Mouse (Mus musculus) stomach, embryonic 15.5 days (tissue): Measurements from ENCODE around the gene Bex6. TPM values are rescaled to one million over a fixed set of nuclear protein-coding genes. Genes with fewer than 3 reads are reported as not detected.

ENCODE experiments used
- ATAC-seq: fragments of 200-750 bp; cut with Nextera tagmentation; 2 replicates; pipeline ENCODE4 v1.8.0; 2017; ENCODE audit warnings: low read depth, moderate number of reproducible peaks, moderate TSS enrichment; ENCODE audit not compliant: insufficient read depth, low FRiP score
- H3K27ac ChIP-seq: fragments of 300-500 bp; sonication (generic); 2 replicates; pipeline ENCODE4 v1.5.1; 2015; ENCODE audit warnings: mild to moderate bottlenecking, inconsistent platforms
- H3K27me3 ChIP-seq: fragments of 300-500 bp; sonication (generic); replicated peaks from 2 replicates; pipeline ENCODE4 v1.6.1; 2015; ENCODE audit warnings: inconsistent platforms
- H3K36me3 ChIP-seq: fragments of 300-500 bp; sonication (generic); 2 replicates; pipeline ENCODE4 v1.6.1; 2015; ENCODE audit warnings: inconsistent platforms
- H3K4me1 ChIP-seq: fragments of 300-500 bp; sonication (generic); 2 replicates; pipeline ENCODE4 v1.6.1; 2015; ENCODE audit warnings: inconsistent platforms
- H3K4me2 ChIP-seq: fragments of 300-500 bp; sonication (generic); 2 replicates; pipeline ENCODE4 v1.6.1; 2015; ENCODE audit warnings: mild to moderate bottlenecking, inconsistent platforms
- H3K4me3 ChIP-seq: fragments of 300-500 bp; sonication (generic); replicated peaks from 2 replicates; pipeline ENCODE4 v1.5.1; 2015; ENCODE audit warnings: inconsistent platforms
- H3K9ac ChIP-seq: fragments of 300-500 bp; sonication (generic); 2 replicates; pipeline ENCODE4 v1.6.1; 2015; ENCODE audit warnings: inconsistent platforms
- H3K9me3 ChIP-seq: fragments of 300-500 bp; sonication (generic); 2 replicates; pipeline ENCODE4 v1.6.1; 2016; ENCODE audit warnings: inconsistent platforms
- WGBS: fragments of 180-500 bp; shearing (Covaris S2); methylation state at CpG from one replicate; pipeline ENCODE4 v1.1.7; 2015; 5-methylcytosine and 5-hydroxymethylcytosine counted together
- polyA plus RNA-seq: library from polyadenylated mRNA; unstranded; fragments of >200 nt; fragmentation: Nextera tagmentation; extraction: Ambion mirVana; gene quantifications from 2 replicates; pipeline ENCODE4 v1.2.1, GENCODE M21; 2015

Gene Bex6
- polyA plus RNA-seq, 1 experiment from 2014 or later = 0.33 TPM

DNA sequence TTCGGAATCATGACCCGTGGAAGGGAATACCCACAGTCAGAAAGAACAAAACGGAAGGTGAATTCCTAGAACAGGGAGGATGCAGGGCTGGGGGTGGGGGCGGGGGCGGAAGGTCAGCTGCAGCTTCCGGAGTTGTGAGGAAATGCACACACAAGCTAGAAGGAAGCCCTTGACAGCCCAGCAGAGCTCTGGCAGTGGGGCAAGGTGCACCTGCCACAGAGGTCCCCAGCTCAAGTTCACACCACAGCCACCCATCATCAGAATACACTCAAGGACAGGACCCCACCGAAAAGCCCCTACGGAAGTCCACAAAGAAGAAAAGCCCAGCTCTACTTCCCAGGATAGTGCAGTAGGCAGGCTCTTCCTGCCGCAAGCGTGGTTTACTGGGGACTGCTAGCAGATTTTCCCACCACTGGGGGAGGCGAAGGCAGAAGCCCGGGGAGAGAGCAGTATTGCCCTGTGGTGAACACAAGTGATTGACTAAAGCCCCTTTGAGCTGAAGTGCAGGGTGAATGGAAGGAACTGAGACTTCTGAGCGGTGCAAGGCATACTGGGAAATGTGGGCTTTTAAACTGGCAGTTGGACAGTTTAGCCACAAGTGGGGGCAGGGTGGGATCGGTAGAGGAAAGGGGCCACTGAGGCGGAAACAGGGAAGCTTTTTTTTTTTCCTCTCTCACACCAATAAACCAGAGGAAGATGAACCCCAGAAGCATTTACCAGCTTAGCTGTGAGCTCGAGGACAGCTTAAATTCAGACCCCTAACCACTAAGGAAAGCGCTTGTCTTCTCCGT lies 2.5 kb upstream of the Bex6 start:
- Histone ChIP-seq H3K27ac (peak overlapping the region; percentile 63), H3K9ac (no peak overlapping the region)
- no peak for ATAC-seq

GRCm38 (mm10) chr16:32186056-32186455 lies 6.4 kb downstream of the Bex6 start:
- H3K4me3 ChIP-seq = no peak overlapping the region
- H3K9ac ChIP-seq = no peak overlapping the region
- no peaks in the 10 kb centered on the region for H3K36me3 ChIP-seq
- H3K4me2 ChIP-seq = no peak overlapping the region
- H3K27ac ChIP-seq = no peak overlapping the region
- WGBS = 89% methylated on average over 5 of the region's 5 CpGs
- H3K4me1 ChIP-seq = no peaks in the 10 kb centered on the region
- no peak for ATAC-seq
- H3K9me3 ChIP-seq = no peaks in the 10 kb centered on the region
- no peaks in the 10 kb centered on the region for H3K27me3 ChIP-seq

More for the DNA sequence above, 2.5 kb upstream of the Bex6 start:
- Histone ChIP-seq H3K4me1 (no peaks in the 10 kb centered on the region), H3K36me3 (no peaks in the 10 kb centered on the region), H3K4me2 (peak overlapping the region; percentile 19), H3K4me3 (no peak overlapping the region), H3K27me3 (no peaks in the 10 kb centered on the region), H3K9me3 (no peaks in the 10 kb centered on the region)
- WGBS = 56% methylated on average over 18 of the region's 18 CpGs

- Histone ChIP-seq H3K9ac (no peak overlapping the region), H3K9me3 (no peaks in the 10 kb centered on the region), H3K27ac (no peak overlapping the region), H3K4me2 (no peak overlapping the region), H3K4me3 (no peak overlapping the region), H3K4me1 (no peaks in the 10 kb centered on the region), H3K36me3 (no peaks in the 10 kb centered on the region), H3K27me3 (no peaks in the 10 kb centered on the region)
- ATAC-seq = no peak; the same call in 1 of the 2 replicates
- 56% methylated on average over 6 of the region's 6 CpGs for WGBS
Measured at GRCm38 (mm10) chr16:32189109-32189508, 9.5 kb downstream of the Bex6 start.

DNA sequence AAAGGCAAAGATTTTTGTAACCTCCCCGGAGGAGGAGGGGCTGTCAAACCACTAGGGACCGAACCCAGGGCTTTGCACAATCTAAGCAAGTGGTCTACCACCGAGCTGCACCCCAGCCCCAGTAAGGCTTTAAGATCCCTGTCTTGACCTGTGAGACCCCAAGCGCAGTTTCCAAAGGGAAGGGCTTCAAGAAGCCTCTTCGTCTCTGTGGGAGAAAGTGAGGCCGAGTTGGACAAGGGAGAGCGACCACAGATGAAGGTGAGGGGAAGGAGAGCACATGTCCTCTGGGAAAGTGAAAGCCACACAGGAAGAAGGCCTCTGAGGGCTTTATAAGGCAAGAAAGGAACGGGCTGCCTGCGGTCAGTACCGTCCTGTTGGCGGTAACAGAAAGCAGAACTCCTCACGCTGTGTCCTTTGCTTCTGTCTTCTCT lies 10.4 kb downstream of the Bex6 start:
- Histone ChIP-seq H3K9ac (no peak overlapping the region), H3K27ac (no peak overlapping the region), H3K4me3 (no peak overlapping the region), H3K36me3 (no peaks in the 10 kb centered on the region), H3K4me2 (no peak overlapping the region), H3K4me1 (no peaks in the 10 kb centered on the region), H3K27me3 (no peaks in the 10 kb centered on the region), H3K9me3 (no peaks in the 10 kb centered on the region)
- WGBS = 49% methylated on average over 11 of the region's 12 CpGs
- no peak for ATAC-seq

DNA sequence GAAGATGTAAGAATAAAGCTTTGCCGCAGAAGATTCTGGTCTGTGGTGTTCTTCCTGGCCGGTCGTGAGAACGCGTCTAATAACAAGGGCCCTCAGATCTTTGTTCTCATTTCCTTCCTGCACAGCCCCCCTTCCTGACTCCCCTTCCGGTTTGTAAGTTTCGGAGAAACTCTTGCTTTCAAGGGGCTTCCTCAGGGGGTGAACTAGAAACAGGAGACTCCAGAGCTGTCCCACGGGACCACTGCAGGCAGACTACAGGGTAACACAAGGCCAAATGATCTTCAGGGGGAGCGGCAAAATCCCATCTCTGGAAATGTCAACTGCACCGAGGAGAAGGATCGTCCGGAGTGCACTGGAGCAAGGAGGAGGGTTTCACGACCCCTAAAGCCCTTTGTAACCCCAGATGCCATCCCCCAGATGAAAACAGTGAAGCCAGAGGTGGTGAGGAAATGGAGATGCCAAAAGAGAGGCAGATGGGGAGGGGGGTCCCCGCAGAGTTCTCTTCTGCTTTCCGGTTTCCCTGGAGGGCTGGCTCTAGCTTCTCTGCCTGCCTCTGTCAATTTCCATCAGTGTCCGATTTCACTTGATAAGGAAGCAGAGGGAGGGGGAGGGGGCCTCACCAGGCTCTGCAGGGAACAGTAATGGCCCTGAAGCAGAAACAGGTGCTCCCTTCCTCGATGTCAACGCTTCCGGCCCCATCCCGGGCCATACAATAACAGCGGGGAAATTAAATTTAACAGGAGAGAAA lies 20.8 kb downstream of the Bex6 start:
- ATAC-seq = no peak; the same call in 1 of the 2 replicates
- Histone ChIP-seq H3K27ac (peak overlapping the region; percentile 71), H3K9me3 (no peaks in the 10 kb centered on the region), H3K36me3 (no peaks in the 10 kb centered on the region), H3K4me2 (peak overlapping the region; percentile 20), H3K4me3 (peak overlapping the region; percentile 15), H3K4me1 (0 out of 2 replicates have a peak, but pooled peaks cover 2% of the 10 kb centered on the region), H3K27me3 (no peaks in the 10 kb centered on the region), H3K9ac (no peak overlapping the region)
- 62% methylated on average over 21 of the region's 21 CpGs for WGBS

GRCm38 (mm10) chr16:32201004-32201325 lies 21.3 kb downstream of the Bex6 start:
- Histone ChIP-seq H3K4me3 (peak overlapping the region; percentile 15; the same call in 1 of the 2 replicates), H3K4me1 (0 out of 2 replicates have a peak, but pooled peaks cover 2% of the 10 kb centered on the region), H3K9me3 (no peaks in the 10 kb centered on the region), H3K27me3 (no peaks in the 10 kb centered on the region), H3K36me3 (no peaks in the 10 kb centered on the region), H3K9ac (no peak overlapping the region), H3K4me2 (no peak overlapping the region), H3K27ac (no peak overlapping the region; the same call in 1 of the 2 replicates)
- WGBS = 66% methylated on average over 9 of the region's 9 CpGs
- ATAC-seq = no peak; the same call in 1 of the 2 replicates

GRCm38 (mm10) chr16:32202681-32203080 lies 23.1 kb downstream of the Bex6 start:
- no peak overlapping the region for H3K9ac ChIP-seq
- 68% methylated on average over 6 of the region's 6 CpGs for WGBS

DNA sequence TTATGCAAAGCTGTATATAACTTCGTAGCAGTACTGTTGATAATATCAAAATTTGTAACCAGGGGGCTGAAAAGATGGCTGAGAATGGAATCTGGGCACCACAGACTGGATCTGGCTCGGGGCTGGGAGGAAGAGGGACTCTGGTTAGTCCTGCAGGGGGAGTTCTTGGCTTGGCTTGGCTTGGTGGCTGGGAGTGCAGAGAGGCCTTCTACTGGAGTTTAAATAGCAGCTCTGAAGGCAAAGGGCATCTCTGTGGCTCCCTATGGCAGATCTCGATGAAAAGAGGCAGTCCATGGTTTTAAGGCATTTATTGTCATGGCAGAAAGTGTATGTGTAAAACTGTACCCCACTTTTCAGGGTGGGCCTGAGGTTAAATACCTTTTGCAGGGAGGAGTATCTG lies 25.3 kb downstream of the Bex6 start:
- H3K36me3 ChIP-seq = no peaks in the 10 kb centered on the region
- WGBS = 60% methylated on average over 3 of the region's 3 CpGs
- no peaks in the 10 kb centered on the region for H3K27me3 ChIP-seq
- ATAC-seq = no peak
- no peak overlapping the region for H3K27ac ChIP-seq
- H3K9me3 ChIP-seq = no peaks in the 10 kb centered on the region
- no peak overlapping the region for H3K4me2 ChIP-seq
- 0 out of 2 replicates have a peak, but pooled peaks cover 2% of the 10 kb centered on the region for H3K4me1 ChIP-seq
- H3K4me3 ChIP-seq = no peak overlapping the region
- H3K9ac ChIP-seq = no peak overlapping the region

More at GRCm38 (mm10) chr16:32202681-32203080, 23.1 kb downstream of the Bex6 start:
- Histone ChIP-seq H3K9me3 (no peaks in the 10 kb centered on the region), H3K4me1 (0 out of 2 replicates have a peak, but pooled peaks cover 2% of the 10 kb centered on the region), H3K36me3 (no peaks in the 10 kb centered on the region), H3K4me2 (no peak overlapping the region), H3K27me3 (no peaks in the 10 kb centered on the region), H3K27ac (no peak overlapping the region), H3K4me3 (no peak overlapping the region)
- ATAC-seq = no peak

GRCm38 (mm10) chr16:32214156-32214555 lies 34.5 kb downstream of the Bex6 start:
- no peak overlapping the region for H3K4me3 ChIP-seq
- ATAC-seq = no peak
- H3K27ac ChIP-seq = no peak overlapping the region
- no peaks in the 10 kb centered on the region for H3K4me1 ChIP-seq
- H3K36me3 ChIP-seq = no peaks in the 10 kb centered on the region
- H3K27me3 ChIP-seq = no peaks in the 10 kb centered on the region
- H3K4me2 ChIP-seq = no peak overlapping the region
- H3K9ac ChIP-seq = no peak overlapping the region
- no peaks in the 10 kb centered on the region for H3K9me3 ChIP-seq

- Histone ChIP-seq H3K4me1 (no peaks in the 10 kb centered on the region), H3K27ac (no peak overlapping the region), H3K4me2 (no peak overlapping the region), H3K9me3 (no peaks in the 10 kb centered on the region), H3K4me3 (no peak overlapping the region), H3K9ac (no peak overlapping the region), H3K36me3 (no peaks in the 10 kb centered on the region), H3K27me3 (no peaks in the 10 kb centered on the region)
- 76% methylated on average over 17 of the region's 17 CpGs for WGBS
- no peak for ATAC-seq
Measured at GRCm38 (mm10) chr16:32214804-32215576, 35.4 kb downstream of the Bex6 start.

DNA sequence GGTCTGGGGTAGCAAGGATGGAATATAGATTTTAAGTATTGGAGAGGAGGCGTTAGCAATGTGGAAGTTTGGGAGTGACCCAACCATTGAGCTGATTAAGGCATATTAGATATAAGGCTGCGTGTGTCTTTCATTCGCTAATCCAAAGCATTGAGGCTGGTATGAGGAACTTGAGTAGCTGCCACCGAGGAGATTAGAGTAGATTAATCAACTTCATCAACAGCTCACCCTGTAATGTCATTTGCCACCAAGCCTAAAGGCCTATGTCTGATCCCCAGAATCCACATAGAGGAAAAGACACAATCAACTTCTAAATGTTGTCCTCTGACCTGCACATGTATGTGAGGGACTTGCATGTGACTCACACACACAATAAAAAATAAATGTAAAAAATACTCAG lies 42.2 kb downstream of the Bex6 start:
- Histone ChIP-seq H3K27ac (no peak overlapping the region), H3K9ac (no peak overlapping the region), H3K4me1 (no peaks in the 10 kb centered on the region), H3K4me2 (no peak overlapping the region), H3K9me3 (no peaks in the 10 kb centered on the region), H3K27me3 (no peaks in the 10 kb centered on the region), H3K4me3 (no peak overlapping the region), H3K36me3 (no peaks in the 10 kb centered on the region)
- no peak for ATAC-seq
- WGBS = 74% methylated on average over 4 of the region's 4 CpGs

DNA sequence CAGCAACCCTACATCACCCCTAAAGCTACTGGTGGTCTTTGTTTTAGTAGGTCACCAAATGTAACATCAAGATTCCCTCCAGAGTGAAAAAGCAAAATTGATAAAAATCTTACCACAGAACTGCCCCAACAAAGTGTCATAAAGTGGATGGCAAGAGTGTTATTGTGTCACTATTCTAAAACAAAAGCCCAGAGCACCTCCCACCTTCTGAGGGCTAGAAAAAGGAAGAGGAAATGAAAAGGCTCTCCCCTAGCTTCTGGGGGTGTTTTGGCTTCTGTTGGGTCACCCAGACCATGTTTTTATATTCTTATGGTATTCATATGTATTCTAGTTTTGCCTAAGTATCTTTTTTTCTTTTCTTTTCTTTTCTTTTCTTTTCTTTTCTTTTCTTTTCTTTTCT lies 42.8 kb downstream of the Bex6 start:
- Histone ChIP-seq H3K9me3 (no peaks in the 10 kb centered on the region), H3K4me3 (no peak overlapping the region), H3K27ac (no peak overlapping the region), H3K4me2 (no peak overlapping the region), H3K27me3 (no peaks in the 10 kb centered on the region), H3K4me1 (no peaks in the 10 kb centered on the region), H3K9ac (no peak overlapping the region), H3K36me3 (no peaks in the 10 kb centered on the region)
- no peak for ATAC-seq
